In the genomic region with DNA sequence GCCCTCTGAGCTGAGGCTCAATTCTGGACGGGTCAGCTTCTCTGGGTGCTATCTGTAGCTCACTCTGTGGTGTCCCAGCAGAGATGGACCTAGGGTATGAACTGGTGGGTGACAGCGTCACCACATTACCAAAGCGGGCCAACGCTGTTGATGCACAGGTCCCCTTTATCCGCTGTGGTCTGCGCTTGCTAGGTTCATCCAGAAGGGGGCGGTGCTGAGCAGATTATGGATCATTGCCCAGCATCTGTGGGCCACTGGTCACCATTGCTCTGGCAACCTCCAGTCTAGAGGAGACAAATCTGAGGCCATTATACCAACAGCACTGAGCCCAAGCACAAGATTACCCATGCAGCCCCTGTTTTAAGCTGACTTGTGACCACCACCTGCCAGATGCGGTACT, we compare ENCODE assay signal across 10 mouse cellular contexts.
DNase-seq lines count a peak whose midpoint lies in the region; ATAC-seq lines count a peak whose summit lies in the region.
"Had no signal": no experiment of that assay in that cellular context is flagged by ENCODE, and none has a peak within 500 bp of the region (broad histone marks: within the 10 kb centered on the region; RNA-seq: fewer than 3 reads in every experiment).

No protein-coding gene starts in this region.

- H3K36me3 ChIP-seq in forebrain, embryonic 11.5 days (ENCODE audit: control insufficient read depth, insufficient read depth, low read length), result no peaks in the 10 kb centered on the region
- H3K36me3 ChIP-seq in forebrain, embryonic 16.5 days (ENCODE audit: control insufficient read depth, insufficient read depth), result no peaks in the 10 kb centered on the region
- H3K36me3 ChIP-seq in liver, embryonic 11.5 days (ENCODE audit: control insufficient read depth, insufficient read depth, low read length), result no peaks in the 10 kb centered on the region
- H3K36me3 ChIP-seq: heart, embryonic 13.5 days had no signal

- no peak overlapping the region for H3K9ac ChIP-seq in forebrain, embryonic 11.5 days (ENCODE audit: low read length)
- H3K9ac ChIP-seq in forebrain, embryonic 16.5 days (replicated peaks; ENCODE audit: low read depth, low read length), result no peak overlapping the region
- no peak overlapping the region for H3K9ac ChIP-seq in liver, embryonic 11.5 days (ENCODE audit: low read depth, low read length)
- H3K9ac ChIP-seq: heart, embryonic 13.5 days had no signal

- no peak overlapping the region for H3K27ac ChIP-seq in forebrain, embryonic 11.5 days (ENCODE audit: low read depth, low read length)
- H3K27ac ChIP-seq in forebrain, embryonic 16.5 days (ENCODE audit: low read length), result no peak overlapping the region
- H3K27ac ChIP-seq in liver, embryonic 11.5 days (ENCODE audit: low read depth, low read length), result no peak overlapping the region
- H3K27ac ChIP-seq: heart, embryonic 13.5 days had no signal

- H3K4me3 ChIP-seq in forebrain, embryonic 11.5 days (ENCODE audit: low read depth, low read length), result no peak overlapping the region
- no peak overlapping the region for H3K4me3 ChIP-seq in forebrain, embryonic 16.5 days (replicated peaks; ENCODE audit: low read length)
- no peak overlapping the region for H3K4me3 ChIP-seq in liver, embryonic 11.5 days (ENCODE audit: low read depth, low read length)
- H3K4me3 ChIP-seq: heart, embryonic 13.5 days had no signal

- no peak for ATAC-seq in forebrain, embryonic 11.5 days (replicated peaks; ENCODE audit: low FRiP score)
- ATAC-seq in forebrain, embryonic 16.5 days, result no peak
- ATAC-seq in liver, embryonic 11.5 days (replicated peaks; ENCODE audit: low FRiP score), result no peak
- ATAC-seq: Patski had no signal

- H3K4me1 ChIP-seq in forebrain, embryonic 11.5 days (replicated peaks; ENCODE audit: control insufficient read depth, insufficient read depth, low read length), result no peaks in the 10 kb centered on the region
- no peaks in the 10 kb centered on the region for H3K4me1 ChIP-seq in forebrain, embryonic 16.5 days (replicated peaks; ENCODE audit: control insufficient read depth, insufficient read depth, low read length)
- no peaks in the 10 kb centered on the region for H3K4me1 ChIP-seq in liver, embryonic 11.5 days (replicated peaks; ENCODE audit: control insufficient read depth, insufficient read depth, low read length)
- H3K4me1 ChIP-seq: heart, embryonic 13.5 days had no signal

- WGBS in forebrain, embryonic 11.5 days, result 49% methylated on average over 8 of the region's 8 CpGs
- WGBS in forebrain, embryonic 16.5 days, result 50% methylated on average over 8 of the region's 8 CpGs
- WGBS in liver, embryonic 11.5 days, result 42% methylated on average over 8 of the region's 8 CpGs

- H3K4me2 ChIP-seq in forebrain, embryonic 11.5 days (ENCODE audit: low read depth, low read length, severe bottlenecking), result no peak overlapping the region
- no peak overlapping the region for H3K4me2 ChIP-seq in forebrain, embryonic 16.5 days (ENCODE audit: low read length)
- H3K4me2 ChIP-seq in liver, embryonic 11.5 days, result no peak overlapping the region
- H3K4me2 ChIP-seq: heart, embryonic 13.5 days had no signal

- peak; percentile 59 for DNase-seq in forebrain, embryonic 11.5 days (ENCODE audit: low spot score)
- peak; percentile 16 for DNase-seq in liver
- no peak for DNase-seq in liver, embryonic 11.5 days (ENCODE audit: low spot score)
- peak; percentile 28 for DNase-seq in adrenal gland, postnatal 14 days
- DNase-seq in naive thymus-derived CD4-positive, alpha-beta T cell, adult 2 months (ENCODE audit: low read depth), result peak; percentile 11
- no peak for DNase-seq in right cerebral cortex, postnatal 36 days (ENCODE audit: low spot score in 2 of 2)
- DNase-seq in layer of hippocampus, adult 11-12 months (ENCODE audit: low spot score), result no peak

- H3K9me3 ChIP-seq in forebrain, embryonic 11.5 days (ENCODE audit: control insufficient read depth, low read length), result no peaks in the 10 kb centered on the region
- H3K9me3 ChIP-seq in forebrain, embryonic 16.5 days (ENCODE audit: control insufficient read depth, low read length), result no peaks in the 10 kb centered on the region
- no peaks in the 10 kb centered on the region for H3K9me3 ChIP-seq in liver, embryonic 11.5 days (ENCODE audit: control insufficient read depth, low read length)
- H3K9me3 ChIP-seq: heart, embryonic 13.5 days had no signal

- H3K27me3 ChIP-seq in forebrain, embryonic 11.5 days (ENCODE audit: control insufficient read depth, insufficient read depth, low read length), result no peaks in the 10 kb centered on the region
- no peaks in the 10 kb centered on the region for H3K27me3 ChIP-seq in forebrain, embryonic 16.5 days (replicated peaks; ENCODE audit: control insufficient read depth, insufficient read depth, low read length)
- no peaks in the 10 kb centered on the region for H3K27me3 ChIP-seq in liver, embryonic 11.5 days (replicated peaks; ENCODE audit: control insufficient read depth, insufficient read depth, low read length)

Comparison
In these comparisons a context has a peak if more than half of its experiments do, and no peak if none do; other contexts are left out.
1. DNase-seq: peak in forebrain, embryonic 11.5 days (single experiment), liver (single experiment), adrenal gland, postnatal 14 days (single experiment) and naive thymus-derived CD4-positive, alpha-beta T cell, adult 2 months (single experiment); none in liver, embryonic 11.5 days (single experiment), right cerebral cortex, postnatal 36 days (0 of 2) and layer of hippocampus, adult 11-12 months (single experiment).